Mouse (Mus musculus) heart, adult 2 months (tissue): ENCODE results near the gene Prkcq. TPM values are rescaled to one million over a fixed set of nuclear protein-coding genes. Genes with fewer than 3 reads are reported as not detected.

ENCODE experiments used
- DNase-seq, 2 experiments: peaks; one replicate each; pipeline ENCODE4 v3.0.0; 2021
- H3K27ac ChIP-seq: fragments of 200-600 bp; 2 replicates; pipeline ENCODE4 v1.8.1; 2022
- H3K27me3 ChIP-seq: fragments of 200-500 bp; 2 replicates; pipeline ENCODE4 v1.6.1; 2012; ENCODE audit warnings: mild to moderate bottlenecking, low read length, inconsistent platforms, mixed read lengths; ENCODE audit not compliant: control insufficient read depth, insufficient read depth
- H3K36me3 ChIP-seq: fragments of 200-500 bp; 2 replicates; pipeline ENCODE4 v1.6.1; 2012; ENCODE audit warnings: low read length, inconsistent platforms; ENCODE audit not compliant: control insufficient read depth, insufficient read depth
- H3K4me1 ChIP-seq: fragments of 200-500 bp; 2 replicates; pipeline ENCODE4 v1.6.1; 2011; ENCODE audit warnings: low read length; ENCODE audit not compliant: control insufficient read depth, insufficient read depth
- H3K4me3 ChIP-seq: fragments of 200-600 bp; 2 replicates; pipeline ENCODE4 v1.8.1; 2022
- H3K79me2 ChIP-seq: fragments of 200-500 bp; replicated peaks from 2 replicates; pipeline ENCODE4 v1.6.1; 2012; ENCODE audit warnings: mild to moderate bottlenecking, inconsistent platforms, low read length, moderate library complexity, mixed read lengths; ENCODE audit not compliant: control insufficient read depth, insufficient read depth
- H3K9ac ChIP-seq: fragments of 200-500 bp; 2 replicates; pipeline ENCODE4 v1.6.1; 2012; ENCODE audit warnings: low read depth, mild to moderate bottlenecking, control low read depth, inconsistent platforms, low read length, mixed read lengths
- CTCF ChIP-seq: fragments of 200-600 bp; IDR thresholded peaks from 2 replicates; pipeline ENCODE4 v1.8.1; 2022; ENCODE audit warnings: antibody characterized with exemption, mild to moderate bottlenecking, moderate library complexity
- EP300 ChIP-seq: fragments of 200-500 bp; IDR thresholded peaks from 2 replicates; pipeline ENCODE4 v1.6.1; 2011; ENCODE audit warnings: low read depth, low read length, control low read depth; ENCODE audit not compliant: insufficient read depth
- POLR2A ChIP-seq: fragments of 200-500 bp; IDR thresholded peaks from 2 replicates; pipeline ENCODE4 v1.6.1; 2011; ENCODE audit warnings: mild to moderate bottlenecking, low read depth, low read length, control low read depth; ENCODE audit not compliant: insufficient read depth
- WGBS: fragments of 180-500 bp; shearing (Covaris S2); methylation state at CpG from one replicate; pipeline ENCODE4 v1.1.7; 2018; 5-methylcytosine and 5-hydroxymethylcytosine counted together
- intact Hi-C: fragments of 180-260 bp; cut with DNase I; formaldehyde crosslinking; loops from one replicate; pipeline ENCODE4 v1.15.1; 2025
- polyA plus RNA-seq: library from polyadenylated mRNA; depleted of rRNA; stranded (reverse); fragments of >200 nt; gene quantifications from 2 replicates; pipeline ENCODE4 v1.2.3, GENCODE M21; 2012
- total RNA-seq, 2 experiments: library from RNA; stranded (reverse); gene quantifications; 2 replicates each; pipeline ENCODE4 v1.2.3; 2021

The Prkcq gene
- total and polyA plus RNA-seq, 3 experiments, result 1.1 to 3.3 (median 2.6) TPM

DNA sequence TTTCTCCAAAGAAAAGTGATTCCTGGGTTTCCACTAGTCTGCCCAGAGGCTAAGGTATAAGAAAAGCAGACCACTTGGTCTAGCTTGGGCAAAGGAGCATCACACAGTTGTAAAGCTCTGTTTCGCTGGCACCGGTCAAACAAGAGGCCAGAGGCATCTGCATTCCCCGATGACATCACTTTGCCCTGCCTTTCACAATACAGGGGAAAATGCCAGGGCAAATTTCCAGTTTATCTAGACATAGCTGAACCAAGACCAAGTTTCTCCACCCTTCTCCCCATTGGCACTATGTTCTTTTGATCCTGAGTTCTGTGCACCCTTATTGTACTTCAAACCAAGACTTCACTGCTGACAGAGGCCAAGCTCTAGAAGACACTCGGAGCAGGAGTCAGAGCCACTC lies 22.8 kb upstream of the Prkcq start:
- WGBS, result 75% methylated on average over 4 of the region's 4 CpGs
- DNase-seq, result peak in 1 of 2 experiments; percentile 15
- H3K27ac ChIP-seq, result no peak overlapping the region
- no peak overlapping the region for H3K9ac ChIP-seq
- H3K4me3 ChIP-seq, result no peak overlapping the region
- H3K27me3 ChIP-seq, result no peaks in the 10 kb centered on the region
- intact Hi-C loops, result no loop called here
- H3K79me2 ChIP-seq, result no peaks in the 10 kb centered on the region
- H3K36me3 ChIP-seq, result no peaks in the 10 kb centered on the region
- TF ChIP-seq EP300, result no peak
- no peak for TF ChIP-seq CTCF
- no peak for TF ChIP-seq POLR2A
- H3K4me1 ChIP-seq, result no peaks in the 10 kb centered on the region

DNA sequence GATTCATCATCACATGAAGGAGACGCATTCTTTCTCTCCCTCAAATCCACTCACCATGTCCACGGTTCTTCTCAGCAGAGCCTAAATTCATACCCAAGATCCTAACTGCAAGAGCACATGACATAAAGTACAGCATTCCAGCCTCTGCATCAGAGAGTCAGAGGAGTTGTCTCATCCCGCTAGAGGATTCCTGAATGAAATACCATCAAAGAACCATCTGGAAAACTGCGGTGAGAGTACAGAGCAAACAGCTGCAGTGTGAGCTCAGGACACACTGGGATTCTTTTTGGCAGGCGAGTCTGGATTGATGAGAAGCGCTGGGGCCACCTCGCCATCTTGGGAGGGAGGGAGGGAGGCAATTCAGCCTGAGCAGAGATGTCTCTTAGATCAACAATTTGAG lies 20.9 kb upstream of the Prkcq start:
- DNase-seq, result no peak
- intact Hi-C loops, result no loop called here
- no peaks in the 10 kb centered on the region for H3K4me1 ChIP-seq
- H3K4me3 ChIP-seq, result no peak overlapping the region
- WGBS, result 70% methylated on average over 7 of the region's 7 CpGs
- TF ChIP-seq POLR2A, result no peak
- TF ChIP-seq CTCF, result no peak
- TF ChIP-seq EP300, result no peak
- no peaks in the 10 kb centered on the region for H3K36me3 ChIP-seq
- H3K79me2 ChIP-seq, result no peaks in the 10 kb centered on the region
- H3K27me3 ChIP-seq, result no peaks in the 10 kb centered on the region
- no peak overlapping the region for H3K27ac ChIP-seq
- H3K9ac ChIP-seq, result no peak overlapping the region

DNA sequence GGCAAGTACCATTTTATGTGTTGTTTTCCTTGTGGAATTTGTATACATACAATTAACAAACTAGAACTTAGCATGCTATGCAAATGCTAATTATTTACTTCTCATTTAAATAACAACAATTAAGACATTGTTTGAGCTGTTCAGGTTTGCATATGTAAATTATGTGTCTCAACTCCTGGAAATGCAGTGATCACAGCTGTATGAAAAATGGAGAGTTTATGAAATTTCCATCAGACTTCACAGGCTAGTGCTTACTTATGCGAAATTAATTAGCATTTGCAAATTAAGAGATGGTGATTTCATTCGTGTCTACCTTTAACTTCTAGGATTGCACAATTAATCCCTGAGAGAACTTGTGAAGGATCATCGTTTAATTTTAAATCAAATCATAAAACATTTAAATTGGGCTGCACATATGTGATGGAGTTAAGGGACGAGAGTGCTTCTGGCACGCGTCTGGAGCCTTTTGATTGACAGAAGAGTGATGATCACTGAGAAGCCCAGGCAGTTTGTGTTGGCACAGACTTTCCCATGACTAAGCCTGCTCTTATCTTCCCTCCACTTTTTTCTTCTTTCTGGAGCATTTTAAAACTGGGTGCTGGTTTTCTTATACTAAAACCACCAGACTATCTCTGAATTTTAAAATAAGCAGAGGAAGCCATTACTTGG lies 20.1 kb upstream of the Prkcq start:
- DNase-seq, result no peak
- H3K36me3 ChIP-seq, result no peaks in the 10 kb centered on the region
- intact Hi-C loops, result no loop called here
- H3K9ac ChIP-seq, result no peak overlapping the region
- TF ChIP-seq EP300, result no peak
- no peak for TF ChIP-seq POLR2A
- no peak for TF ChIP-seq CTCF
- no peak overlapping the region for H3K27ac ChIP-seq
- WGBS, result 53% methylated on average over 6 of the region's 6 CpGs
- no peaks in the 10 kb centered on the region for H3K4me1 ChIP-seq
- no peaks in the 10 kb centered on the region for H3K79me2 ChIP-seq
- no peaks in the 10 kb centered on the region; the same call in 1 of the 2 replicates for H3K27me3 ChIP-seq
- H3K4me3 ChIP-seq, result no peak overlapping the region

DNA sequence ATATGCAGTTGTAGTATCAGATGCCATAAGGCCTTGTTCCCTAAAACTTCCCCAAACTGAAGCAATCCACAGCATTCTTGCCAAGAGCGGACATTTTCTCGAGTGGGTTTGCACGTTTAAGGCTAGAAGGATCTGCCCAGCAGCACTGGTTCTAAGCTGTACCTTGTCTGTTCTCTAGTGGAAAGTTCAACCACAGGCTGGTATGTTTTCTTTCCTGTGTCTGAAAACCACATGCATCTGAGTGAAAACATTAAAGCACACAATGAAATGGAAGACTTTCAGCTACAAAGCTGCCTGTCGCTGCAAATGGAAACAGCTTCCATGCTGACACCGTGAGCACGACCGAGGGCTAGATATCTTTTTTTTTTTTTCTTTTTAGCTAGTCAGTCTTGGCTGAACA lies 12.3 kb upstream of the Prkcq start:
- no peak for DNase-seq
- Histone ChIP-seq H3K79me2 (no peaks in the 10 kb centered on the region), H3K9ac (no peak overlapping the region), H3K4me1 (no peaks in the 10 kb centered on the region), H3K27ac (no peak overlapping the region), H3K4me3 (no peak overlapping the region), H3K36me3 (no peaks in the 10 kb centered on the region), H3K27me3 (no peaks in the 10 kb centered on the region; the same call in 1 of the 2 replicates)
- TF ChIP-seq CTCF (no peak), POLR2A (no peak), EP300 (no peak)
- intact Hi-C loops, result loop anchor here (5.0 kb wide), 1 partner anchor 128 kb away; no protein-coding TSS in a partner anchor
- 81% methylated on average over 7 of the region's 7 CpGs for WGBS

DNA sequence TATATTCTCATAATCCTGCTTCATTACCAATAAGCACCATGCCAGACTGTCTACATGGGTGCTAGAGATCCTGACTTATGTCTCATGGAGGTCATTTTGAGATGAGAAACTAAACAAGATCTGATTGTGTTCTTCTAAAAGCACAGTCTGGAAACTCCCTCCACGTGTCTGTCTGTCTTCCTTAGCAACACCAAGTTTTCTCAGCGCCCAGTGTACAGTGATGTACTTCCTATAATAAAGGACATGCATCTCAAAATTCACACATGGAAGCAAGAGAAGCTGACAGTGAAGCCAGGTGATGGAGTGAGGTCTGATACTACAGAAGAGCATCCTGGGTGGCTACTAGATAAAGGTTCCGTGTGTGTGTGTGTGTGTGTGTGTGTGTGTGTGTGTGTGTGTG lies 11.2 kb upstream of the Prkcq start:
- intact Hi-C loops, result loop anchor here (5.0 kb wide), 1 partner anchor 127 kb away; no protein-coding TSS in a partner anchor
- Histone ChIP-seq H3K4me1 (no peaks in the 10 kb centered on the region), H3K27me3 (no peaks in the 10 kb centered on the region; the same call in 1 of the 2 replicates)

DNA sequence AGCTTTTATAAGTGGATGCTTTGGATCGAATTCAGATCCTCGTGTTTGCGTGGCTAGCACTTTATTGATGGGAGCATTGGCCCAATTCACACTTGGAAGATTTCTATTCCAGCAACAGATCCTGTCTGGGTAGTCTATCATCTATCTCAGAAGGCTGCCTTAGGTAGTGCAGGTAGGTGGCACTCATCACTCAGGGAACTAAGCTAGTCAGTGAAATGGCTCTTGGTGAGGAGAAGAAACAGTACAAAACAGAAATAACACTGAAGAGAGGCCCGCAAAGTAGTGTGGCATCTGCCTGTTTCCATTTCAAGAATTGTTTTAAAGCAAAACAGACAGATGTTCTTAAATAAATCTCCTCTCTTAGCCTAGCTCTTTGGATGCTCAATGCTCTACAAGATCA lies 10.6 kb upstream of the Prkcq start:
- Histone ChIP-seq H3K27me3 (no peaks in the 10 kb centered on the region), H3K4me3 (no peak overlapping the region), H3K36me3 (no peaks in the 10 kb centered on the region), H3K79me2 (no peaks in the 10 kb centered on the region), H3K27ac (no peak overlapping the region), H3K9ac (no peak overlapping the region), H3K4me1 (no peaks in the 10 kb centered on the region)
- TF ChIP-seq EP300 (no peak), CTCF (peak; percentile 30)
- intact Hi-C loops, result loop anchor here (5.0 kb wide), 1 partner anchor 126 kb away; no protein-coding TSS in a partner anchor
- DNase-seq, result no peak
- WGBS, result 77% methylated on average over 4 of the region's 4 CpGs

More for the DNA sequence above, 11.2 kb upstream of the Prkcq start:
- no peak for TF ChIP-seq POLR2A
- Histone ChIP-seq H3K9ac (no peak overlapping the region), H3K27ac (no peak overlapping the region), H3K4me3 (no peak overlapping the region), H3K36me3 (no peaks in the 10 kb centered on the region), H3K79me2 (no peaks in the 10 kb centered on the region)
- 61% methylated on average over 3 of the region's 3 CpGs for WGBS
- no peak for DNase-seq
